Mouse (Mus musculus) monocyte, adult 2 months (primary cell): ENCODE measurements around the gene Xirp1.
"Not testable (repeated sequence)": the region's sequence is repeated elsewhere in the genome, so short reads cannot be mapped to it uniquely, and the experiment has no call there.

ENCODE experiments used
- DNase-seq, 2 experiments: peaks; one replicate each; pipeline ENCODE4 v3.0.0; 2022; ENCODE audit warnings: low spot score in 2 of 2, low read depth in 1 of 2

The Xirp1 gene

GRCm38 (mm10) chr9:120020285-120020890 lies 3.0 kb downstream of the Xirp1 start:
- peak; percentile 29 to 52 for DNase-seq

- no peak for DNase-seq
Observed at GRCm38 (mm10) chr9:120016956-120017355, 6.4 kb downstream of the Xirp1 start.

- DNase-seq = no peak
Observed at GRCm38 (mm10) chr9:120014828-120015227, 8.6 kb downstream of the Xirp1 start.

- no peak for DNase-seq
Observed at GRCm38 (mm10) chr9:120013251-120013820, 10.1 kb downstream of the Xirp1 start.

- DNase-seq = no peak
Observed at GRCm38 (mm10) chr9:120012781-120013180, 10.6 kb downstream of the Xirp1 start.

- DNase-seq = not testable (repeated sequence)
Observed at GRCm38 (mm10) chr9:120012161-120012560, 11.2 kb downstream of the Xirp1 start.

GRCm38 (mm10) chr9:120011533-120011932 lies 11.9 kb downstream of the Xirp1 start:
- no peak for DNase-seq

GRCm38 (mm10) chr9:120010781-120011511 lies 12.5 kb downstream of the Xirp1 start:
- peak; percentile 56 to 86 for DNase-seq

- DNase-seq = no peak
Observed at GRCm38 (mm10) chr9:120009871-120010270, 13.5 kb downstream of the Xirp1 start.

GRCm38 (mm10) chr9:120009226-120009841 lies 14.1 kb downstream of the Xirp1 start:
- no peak for DNase-seq

GRCm38 (mm10) chr9:120007833-120008232 lies 15.6 kb downstream of the Xirp1 start:
- no peak for DNase-seq

GRCm38 (mm10) chr9:120005936-120006335 lies 17.5 kb downstream of the Xirp1 start:
- DNase-seq = no peak

- no peak for DNase-seq
Observed at GRCm38 (mm10) chr9:120002893-120003292, 20.5 kb downstream of the Xirp1 start.

- DNase-seq = peak in 1 of 2 experiments; percentile 61
Observed at GRCm38 (mm10) chr9:120001945-120002725, 21.3 kb downstream of the Xirp1 start.

- no peak for DNase-seq
Observed at GRCm38 (mm10) chr9:120000761-120001160, 22.6 kb downstream of the Xirp1 start.

- DNase-seq = no peak
Observed at GRCm38 (mm10) chr9:119999636-120000035, 23.8 kb downstream of the Xirp1 start.

GRCm38 (mm10) chr9:119998776-119999175 lies 24.6 kb downstream of the Xirp1 start:
- no peak for DNase-seq

GRCm38 (mm10) chr9:119996080-119996479 lies 27.3 kb downstream of the Xirp1 start:
- no peak for DNase-seq

- DNase-seq = no peak
Observed at GRCm38 (mm10) chr9:119994207-119994606, 29.2 kb downstream of the Xirp1 start.

GRCm38 (mm10) chr9:119993092-119993844 lies 30.1 kb downstream of the Xirp1 start:
- DNase-seq = no peak
